Mouse (Mus musculus) MEL (cell line): ENCODE data around the gene Rnf149. TPM values are rescaled to one million over a fixed set of nuclear protein-coding genes. Genes with fewer than 3 reads are reported as not detected.

Source experiments
- DNase-seq: peaks from one replicate; pipeline ENCODE4 v3.0.0; 2011; ENCODE audit warnings: low read depth, low spot score
- H3K27ac ChIP-seq: 2 replicates; pipeline ENCODE4 v1.5.1; 2012; ENCODE audit warnings: low read depth, mild to moderate bottlenecking, control low read depth, low read length, moderate library complexity; ENCODE audit not compliant: control insufficient read depth
- H3K27me3 ChIP-seq, 2 experiments: fragments of 150-350 bp in 1 of 2; sonication (generic) in 1 of 2; 2 replicates each; pipeline ENCODE4 v1.6.1; 2012; ENCODE audit warnings: low read length in 2 of 2, mild to moderate bottlenecking in 2 of 2, improper control_type of control experiment in 1 of 2, moderate library complexity in 1 of 2; ENCODE audit not compliant: insufficient read depth in 2 of 2, control insufficient read depth in 1 of 2
- H3K36me3 ChIP-seq, 2 experiments: 2 replicates each; pipeline ENCODE4 v1.6.1; 2012 to 2014; ENCODE audit warnings: low read length in 2 of 2, improper control_type of control experiment in 1 of 2, inconsistent platforms in 1 of 2, mild to moderate bottlenecking in 1 of 2; ENCODE audit not compliant: insufficient read depth in 2 of 2, control insufficient read depth in 1 of 2
- H3K4me1 ChIP-seq, 2 experiments: fragments of 150-350 bp in 1 of 2; sonication (generic) in 1 of 2; 2 replicates each; pipeline ENCODE4 v1.6.1; 2012; ENCODE audit warnings: low read length in 2 of 2, improper control_type of control experiment in 1 of 2, mild to moderate bottlenecking in 1 of 2; ENCODE audit not compliant: insufficient read depth in 2 of 2, control insufficient read depth in 1 of 2
- H3K4me3 ChIP-seq, 2 experiments: fragments of 150-350 bp in 1 of 2; sonication (generic) in 1 of 2; 2 replicates each; pipeline ENCODE4 v1.5.1; 2012; ENCODE audit warnings: low read depth in 2 of 2, low read length in 2 of 2, mild to moderate bottlenecking in 2 of 2, moderate library complexity in 2 of 2, control low read depth in 1 of 2, improper control_type of control experiment in 1 of 2; ENCODE audit not compliant: control insufficient read depth in 1 of 2, insufficient read depth in 1 of 2
- H3K79me2 ChIP-seq: 2 replicates; pipeline ENCODE4 v1.6.1; 2012; ENCODE audit warnings: mild to moderate bottlenecking, low read length, moderate library complexity; ENCODE audit not compliant: control insufficient read depth, poor library complexity, insufficient read depth
- H3K9ac ChIP-seq: 2 replicates; pipeline ENCODE4 v1.6.1; 2012; ENCODE audit warnings: low read depth, mild to moderate bottlenecking, control low read depth, low read length, moderate library complexity; ENCODE audit not compliant: control insufficient read depth, poor library complexity, severe bottlenecking
- H3K9me3 ChIP-seq: fragments of 150-350 bp; sonication (generic); replicated peaks from 2 replicates; pipeline ENCODE4 v1.6.1; 2012; ENCODE audit warnings: mild to moderate bottlenecking, low read length, improper control_type of control experiment, moderate library complexity; ENCODE audit not compliant: insufficient read depth
- BHLHE40 ChIP-seq: IDR thresholded peaks from 2 replicates; pipeline ENCODE4 v1.6.1; 2012; ENCODE audit warnings: low read depth, mild to moderate bottlenecking, inconsistent platforms, low read length, improper control_type of control experiment, borderline replicate concordance
- CHD2 ChIP-seq: IDR thresholded peaks from 2 replicates; pipeline ENCODE4 v1.6.1; 2011; ENCODE audit warnings: low read length, improper control_type of control experiment
- CTCF ChIP-seq, 3 experiments: IDR thresholded peaks in 2 of 3; conservative IDR thresholded peaks in 1 of 3; 2 replicates each; pipeline ENCODE4 v1.5.1; 2011 to 2012; ENCODE audit warnings: low read length in 3 of 3, low read depth in 2 of 3, mild to moderate bottlenecking in 2 of 3, improper control_type of control experiment in 1 of 3, inconsistent platforms in 1 of 3, mixed read lengths in 1 of 3, moderate library complexity in 1 of 3; ENCODE audit not compliant: control insufficient read depth in 1 of 3, insufficient read depth in 1 of 3, poor library complexity in 1 of 3, severe bottlenecking in 1 of 3
- ELF1 ChIP-seq: IDR thresholded peaks from 2 replicates; pipeline ENCODE4 v1.6.1; 2014; ENCODE audit warnings: low read depth, mild to moderate bottlenecking, inconsistent platforms, low read length, improper control_type of control experiment, moderate library complexity
- EP300 ChIP-seq, 2 experiments: IDR thresholded peaks; 2 replicates each; pipeline ENCODE4 v1.6.1; 2011; ENCODE audit warnings: improper control_type of control experiment in 2 of 2, low read length in 2 of 2, low read depth in 1 of 2, mild to moderate bottlenecking in 1 of 2
- ETS1 ChIP-seq: IDR thresholded peaks from 2 replicates; pipeline ENCODE4 v1.6.1; 2012; ENCODE audit warnings: low read depth, mild to moderate bottlenecking, inconsistent platforms, low read length, improper control_type of control experiment, moderate library complexity
- GABPA ChIP-seq: IDR thresholded peaks from 2 replicates; pipeline ENCODE4 v1.6.1; 2012; ENCODE audit warnings: low read depth, mild to moderate bottlenecking, inconsistent platforms, low read length, improper control_type of control experiment, moderate library complexity
- HCFC1 ChIP-seq: IDR thresholded peaks from 2 replicates; pipeline ENCODE4 v1.6.1; 2012; ENCODE audit warnings: low read depth, mild to moderate bottlenecking, inconsistent platforms, low read length, improper control_type of control experiment, moderate library complexity
- KAT2A ChIP-seq: conservative IDR thresholded peaks from 2 replicates; pipeline ENCODE4 v1.6.1; 2012; ENCODE audit warnings: low read depth, low read length, improper control_type of control experiment, inconsistent platforms
- MAX ChIP-seq: IDR thresholded peaks from 2 replicates; pipeline ENCODE4 v1.6.1; 2011; ENCODE audit warnings: low read length, improper control_type of control experiment
- MEF2A ChIP-seq: IDR thresholded peaks from 2 replicates; pipeline ENCODE4 v1.6.1; 2014; ENCODE audit warnings: low read depth, mild to moderate bottlenecking, inconsistent platforms, low read length, improper control_type of control experiment; ENCODE audit not compliant: poor library complexity, insufficient replicate concordance, severe bottlenecking; ENCODE audit errors: extremely low read depth
- MYC ChIP-seq: IDR thresholded peaks from 2 replicates; pipeline ENCODE4 v1.6.1; 2011; ENCODE audit warnings: low read depth, mild to moderate bottlenecking, low read length, improper control_type of control experiment, moderate library complexity
- NELFE ChIP-seq: IDR thresholded peaks from 2 replicates; pipeline ENCODE4 v1.6.1; 2011; ENCODE audit warnings: low read depth, low read length, improper control_type of control experiment
- NRF1 ChIP-seq: IDR thresholded peaks from 2 replicates; pipeline ENCODE4 v1.6.1; 2014; ENCODE audit warnings: low read depth, mild to moderate bottlenecking, inconsistent platforms, low read length, improper control_type of control experiment, moderate library complexity; ENCODE audit not compliant: poor library complexity, insufficient read depth, severe bottlenecking
- POLR2AphosphoS2 ChIP-seq: IDR thresholded peaks from 2 replicates; pipeline ENCODE4 v1.6.1; 2011; ENCODE audit warnings: low read length, improper control_type of control experiment
- SIN3A ChIP-seq: IDR thresholded peaks from 2 replicates; pipeline ENCODE4 v1.6.1; 2012; ENCODE audit warnings: low read length, improper control_type of control experiment, inconsistent platforms
- SMC3 ChIP-seq: IDR thresholded peaks from 2 replicates; pipeline ENCODE4 v1.6.1; 2011; ENCODE audit warnings: low read depth, low read length, improper control_type of control experiment
- TAL1 ChIP-seq: IDR thresholded peaks from 2 replicates; pipeline ENCODE4 v1.6.1; 2012; ENCODE audit warnings: mild to moderate bottlenecking, inconsistent platforms, low read length, moderate library complexity, mixed read lengths
- TBP ChIP-seq: IDR thresholded peaks from 2 replicates; pipeline ENCODE4 v1.8.0; 2011; ENCODE audit warnings: low read depth, low read length, improper control_type of control experiment
- TCF12 ChIP-seq: IDR thresholded peaks from 2 replicates; pipeline ENCODE4 v1.6.1; 2014; ENCODE audit warnings: low read depth, mild to moderate bottlenecking, inconsistent platforms, low read length, improper control_type of control experiment, moderate library complexity
- USF1 ChIP-seq: IDR thresholded peaks from 2 replicates; pipeline ENCODE4 v1.6.1; 2014; ENCODE audit warnings: low read depth, mild to moderate bottlenecking, inconsistent platforms, low read length, improper control_type of control experiment, moderate library complexity
- USF2 ChIP-seq, 2 experiments: IDR thresholded peaks; 2 replicates each; pipeline ENCODE4 v1.6.1; 2011 to 2012; ENCODE audit warnings: improper control_type of control experiment in 2 of 2, low read length in 2 of 2, borderline replicate concordance in 1 of 2, inconsistent platforms in 1 of 2, low read depth in 1 of 2, mild to moderate bottlenecking in 1 of 2; ENCODE audit not compliant: insufficient read depth in 1 of 2
- ZC3H11A ChIP-seq: IDR thresholded peaks from 2 replicates; pipeline ENCODE4 v1.6.1; 2012; ENCODE audit warnings: low read depth, mild to moderate bottlenecking, inconsistent platforms, low read length, improper control_type of control experiment
- ZKSCAN1 ChIP-seq: IDR thresholded peaks from 2 replicates; pipeline ENCODE4 v1.6.1; 2012; ENCODE audit warnings: low read depth, mild to moderate bottlenecking, inconsistent platforms, low read length, improper control_type of control experiment, moderate library complexity
- polyA plus RNA-seq, 2 experiments: library from polyadenylated mRNA; stranded (reverse) in 1 of 2; unstranded in 1 of 2; fragments of >175 nt in 1 of 2; fragments of >200 nt in 1 of 2; gene quantifications; 2 replicates each; pipeline versions ENCODE4 v1.2.1 to v1.2.4; 2012; ENCODE audit warnings: low replicate concordance in 2 of 2, low read depth in 1 of 2; ENCODE audit not compliant: insufficient read length in 2 of 2, insufficient read depth in 1 of 2, missing spikeins in 1 of 2
- total RNA-seq: library from RNA; depleted of rRNA; stranded (reverse); fragments of 300-350 nt; gene quantifications from 2 replicates; pipeline ENCODE4 v1.2.3, GENCODE M21; 2012

The Rnf149 gene
- total and polyA plus RNA-seq, 3 experiments = 37.1 to 46.4 TPM; not detected in 1

- peaks cover 0 to 8% of the 10 kb centered on the region in 2 experiments; a peak in 2 of 4 replicates for H3K36me3 ChIP-seq
- H3K9ac ChIP-seq = no peak overlapping the region
- no peak overlapping the region for H3K27ac ChIP-seq
- no peak for DNase-seq
- peaks cover 0 to 14% of the 10 kb centered on the region in 2 experiments; a peak in 3 of 4 replicates for H3K4me1 ChIP-seq
- TF ChIP-seq CHD2 = no peak
- no peak for TF ChIP-seq MYC
- TF ChIP-seq MEF2A = no peak
- no peaks in the 10 kb centered on the region for H3K79me2 ChIP-seq
- no peaks in the 10 kb centered on the region for H3K27me3 ChIP-seq
- H3K9me3 ChIP-seq = no peaks in the 10 kb centered on the region
- no peak overlapping the region for H3K4me3 ChIP-seq
These were observed 31.3 kb upstream of the Rnf149 start for GRCm38 (mm10) chr1:39608534-39608933.

GRCm38 (mm10) chr1:39602477-39602876 lies 25.3 kb upstream of the Rnf149 start:
- Histone ChIP-seq H3K9ac (no peak overlapping the region), H3K27me3 (no peaks in the 10 kb centered on the region), H3K27ac (no peak overlapping the region), H3K4me3 (no peak overlapping the region), H3K4me1 (0 out of 4 replicates have a peak, but pooled peaks cover 0 to 4% of the 10 kb centered on the region in 2 experiments), H3K9me3 (no peaks in the 10 kb centered on the region), H3K36me3 (peaks cover 0 to 2% of the 10 kb centered on the region in 2 experiments; a peak in 1 of 4 replicates), H3K79me2 (no peaks in the 10 kb centered on the region)
- no peak for DNase-seq
- TF ChIP-seq MAX (no peak), ELF1 (no peak), KAT2A (no peak), ZKSCAN1 (no peak)

GRCm38 (mm10) chr1:39598726-39599125 lies 21.5 kb upstream of the Rnf149 start:
- H3K9me3 ChIP-seq = no peaks in the 10 kb centered on the region
- no peak overlapping the region for H3K27ac ChIP-seq
- DNase-seq = no peak
- no peak overlapping the region for H3K4me3 ChIP-seq
- H3K27me3 ChIP-seq = no peaks in the 10 kb centered on the region
- H3K79me2 ChIP-seq = no peaks in the 10 kb centered on the region
- no peaks in the 10 kb centered on the region; a peak in 1 of 4 replicates for H3K4me1 ChIP-seq
- no peaks in the 10 kb centered on the region for H3K36me3 ChIP-seq
- no peak for TF ChIP-seq TCF12
- TF ChIP-seq NRF1 = no peak
- TF ChIP-seq SIN3A = no peak
- no peak for TF ChIP-seq MAX
- TF ChIP-seq NELFE = no peak
- TF ChIP-seq USF1 = no peak
- no peak for TF ChIP-seq ZC3H11A
- no peak for TF ChIP-seq TBP
- no peak for TF ChIP-seq ETS1
- TF ChIP-seq MYC = no peak
- TF ChIP-seq POLR2AphosphoS2 = no peak
- no peak for TF ChIP-seq EP300 (IDR thresholded peaks at IDR 0.05; ENCODE audit: low read depth in 1 of 2, low read length in 2 of 2)
- no peak for TF ChIP-seq USF2 (IDR thresholded peaks at IDR 0.05; ENCODE audit: borderline replicate concordance in 1 of 2, insufficient read depth in 1 of 2, low read depth in 1 of 2, low read length in 2 of 2)
- no peak for TF ChIP-seq SMC3
- TF ChIP-seq BHLHE40 = no peak
- TF ChIP-seq HCFC1 = no peak
- TF ChIP-seq GABPA = no peak
- TF ChIP-seq TAL1 = no peak
- no peak for TF ChIP-seq CTCF (IDR thresholded peaks at IDR 0.05 in 2 of 3, conservative IDR thresholded peaks at IDR 0.05 in 1 of 3; ENCODE audit: control insufficient read depth in 1 of 3, insufficient read depth in 1 of 3, low read depth in 2 of 3, low read length in 3 of 3, poor library complexity in 1 of 3, severe bottlenecking in 1 of 3)
- no peak overlapping the region for H3K9ac ChIP-seq
